Mouse (Mus musculus): ENCODE measurements around the gene Sgpl1.

Gene Sgpl1

DNA sequence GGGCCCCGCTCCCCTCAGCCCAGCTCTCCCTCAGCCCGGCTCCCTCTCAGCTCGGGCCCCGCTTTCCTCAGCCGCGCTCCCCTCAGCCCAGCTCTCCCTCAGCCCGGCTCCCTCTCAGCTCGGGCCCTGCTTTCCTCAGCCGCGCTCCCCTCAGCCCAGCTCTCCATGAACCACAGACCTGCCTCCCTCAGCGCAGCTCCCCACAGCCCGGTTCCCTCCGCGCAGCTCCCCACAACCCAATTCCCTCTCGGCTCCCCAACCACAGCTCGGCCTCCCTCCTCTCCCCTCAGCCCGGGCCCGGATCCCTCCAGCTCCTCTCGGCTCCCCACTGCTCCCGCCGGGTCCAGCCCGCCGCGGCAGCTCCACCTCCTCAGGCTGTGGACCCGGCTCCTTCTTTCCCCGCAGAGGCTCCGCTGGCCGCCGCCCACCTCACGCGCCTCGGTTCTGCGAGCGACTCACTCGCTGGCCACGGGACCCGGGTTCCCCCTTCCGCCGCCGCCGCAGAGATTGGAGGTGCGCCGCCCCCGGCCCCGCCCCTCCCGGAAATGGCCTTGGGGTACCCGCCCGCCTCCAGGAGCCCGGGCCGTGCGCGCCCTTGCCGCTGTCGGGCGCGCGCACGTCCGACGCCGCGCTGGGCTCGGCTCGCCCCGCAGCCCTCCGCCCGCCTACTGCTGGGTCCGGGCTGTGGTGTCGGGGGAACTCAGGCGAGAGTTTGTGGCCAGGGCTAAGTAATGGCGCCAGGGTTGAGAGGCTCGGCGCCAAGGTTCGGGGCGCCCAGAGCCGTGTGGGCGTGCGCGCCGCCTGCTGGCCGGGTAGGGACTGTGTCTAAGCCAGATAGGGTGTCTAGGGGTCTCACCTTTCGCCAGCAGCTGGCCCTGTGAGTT is at the start of gene Sgpl1:
Gene Sgpl1, minus strand, starts transcription at position 547 of the 884 bp plus-strand sequence.
- DNase-seq (ENCODE audit: low spot score) = peak; percentile 94

DNA sequence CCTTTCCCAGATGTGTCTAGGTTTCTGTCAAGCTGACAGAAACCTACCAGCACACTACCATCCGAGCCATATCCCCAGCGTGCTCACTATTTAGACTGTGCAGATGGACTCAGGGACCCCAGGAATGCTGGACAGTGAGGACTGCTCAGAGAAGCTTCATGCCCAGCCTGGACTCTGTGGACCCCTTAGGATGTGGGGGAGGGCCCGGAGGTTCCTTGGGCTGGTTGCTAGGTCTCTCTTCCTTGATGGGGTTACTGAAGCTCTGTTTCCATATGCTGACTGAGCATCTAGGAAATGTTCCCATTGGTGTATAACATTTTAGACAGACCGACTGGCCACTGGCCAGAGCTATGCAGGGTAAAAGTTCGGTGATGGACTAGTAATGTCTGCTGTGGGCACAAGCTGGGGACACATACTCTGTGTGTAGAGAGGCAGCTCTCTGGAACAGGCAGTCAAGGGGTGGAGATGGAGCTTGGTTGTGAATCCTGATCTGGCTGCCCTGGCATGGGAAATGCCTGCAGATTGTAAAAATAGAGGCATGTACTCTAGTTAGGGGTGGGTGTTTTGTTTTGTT is 48.3 kb upstream of the Sgpl1 start:
- DNase-seq (ENCODE audit: low spot score) = no peak

GRCm38 (mm10) chr10:61195216-61195615 is 47.7 kb upstream of the Sgpl1 start:
- no peak for DNase-seq (ENCODE audit: low spot score)

- DNase-seq (ENCODE audit: low spot score) = no peak
Observed at GRCm38 (mm10) chr10:61194611-61195010, 47.1 kb upstream of the Sgpl1 start.

- DNase-seq (ENCODE audit: low spot score) = no peak
Observed at GRCm38 (mm10) chr10:61188010-61188409, 40.5 kb upstream of the Sgpl1 start.

- no peak for DNase-seq (ENCODE audit: low spot score)
Observed at GRCm38 (mm10) chr10:61187001-61187400, 39.5 kb upstream of the Sgpl1 start.

GRCm38 (mm10) chr10:61179927-61180326 is 32.4 kb upstream of the Sgpl1 start:
- no peak for DNase-seq (ENCODE audit: low spot score)

DNA sequence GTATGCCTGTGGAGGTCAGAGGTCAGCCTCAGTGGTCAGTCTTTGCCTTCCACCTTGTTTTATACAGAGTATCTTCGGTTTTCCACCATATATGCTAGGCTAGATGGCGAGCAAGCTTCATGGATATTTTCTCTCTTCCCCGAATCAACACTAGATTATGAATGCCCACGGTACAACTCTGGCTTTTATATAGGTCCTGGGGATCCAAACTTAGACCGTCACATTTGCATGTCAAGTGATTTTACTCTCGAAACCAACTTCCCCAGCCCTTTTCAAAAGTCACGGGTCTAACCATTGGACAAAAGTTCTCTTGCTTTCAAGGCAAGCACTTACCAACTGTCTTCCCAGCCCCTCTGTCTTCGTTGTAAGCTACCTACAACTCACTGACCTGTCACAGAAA is 31.2 kb upstream of the Sgpl1 start:
- DNase-seq (ENCODE audit: low spot score) = no peak

DNA sequence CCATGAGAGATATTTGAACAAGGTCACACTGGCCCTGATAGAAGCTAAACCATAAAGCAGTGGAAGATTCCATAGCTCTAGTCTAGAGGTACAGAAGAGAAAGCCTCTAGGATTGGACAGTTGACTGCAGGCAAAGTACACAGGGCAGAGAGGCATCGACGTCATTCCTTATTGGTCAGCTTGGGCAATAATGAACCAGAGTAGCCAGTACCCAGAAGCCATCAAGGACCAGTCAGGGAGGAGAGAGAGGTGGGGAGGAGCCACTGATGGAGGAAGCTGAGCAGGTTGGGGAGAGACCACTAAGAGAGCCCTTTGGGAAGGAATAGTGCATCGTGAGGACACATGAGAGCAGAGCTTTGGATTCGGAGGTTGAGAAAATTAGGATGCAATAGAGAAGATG is 30.2 kb upstream of the Sgpl1 start:
- no peak for DNase-seq (ENCODE audit: low spot score)

- DNase-seq (ENCODE audit: low spot score) = no peak
Observed at GRCm38 (mm10) chr10:61176221-61176790, 28.8 kb upstream of the Sgpl1 start.

DNA sequence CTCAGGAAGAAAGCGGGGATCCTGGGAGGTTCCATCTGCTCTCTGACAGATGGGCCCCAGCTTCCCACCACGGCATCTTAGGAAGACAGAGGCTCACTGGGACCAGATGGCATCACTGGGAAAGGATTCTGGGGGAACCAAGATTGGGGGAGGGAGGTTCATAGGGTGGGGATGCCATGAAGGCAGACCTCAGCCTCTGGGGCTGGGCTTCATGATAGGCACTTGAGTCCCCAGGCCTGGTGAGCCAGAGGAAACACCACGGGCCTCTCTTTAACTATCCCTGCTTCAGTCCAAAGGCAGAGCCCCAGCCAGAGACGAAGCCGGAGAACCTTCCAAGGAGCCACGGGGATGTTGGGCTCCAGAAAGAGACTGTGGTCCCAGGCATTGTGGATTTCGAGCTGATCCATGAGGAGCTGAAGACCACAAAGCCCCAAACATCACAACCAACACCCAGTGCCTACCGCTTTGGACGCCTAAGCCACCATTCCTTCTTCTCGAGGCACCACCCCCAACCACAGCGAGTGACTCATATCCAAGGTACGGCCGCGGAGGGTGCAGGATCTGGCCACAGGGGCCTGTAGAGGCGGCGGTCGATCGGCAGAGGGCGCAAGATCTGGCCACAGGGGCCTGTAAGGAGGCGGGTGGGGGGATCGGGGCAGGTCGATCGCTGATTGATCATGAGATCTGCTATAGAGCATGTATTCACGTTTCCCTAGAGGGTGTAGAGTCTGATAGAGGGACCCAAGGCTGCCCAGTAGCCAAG is 28.1 kb upstream of the Sgpl1 start:
- peak; percentile 29 for DNase-seq (ENCODE audit: low spot score)

DNA sequence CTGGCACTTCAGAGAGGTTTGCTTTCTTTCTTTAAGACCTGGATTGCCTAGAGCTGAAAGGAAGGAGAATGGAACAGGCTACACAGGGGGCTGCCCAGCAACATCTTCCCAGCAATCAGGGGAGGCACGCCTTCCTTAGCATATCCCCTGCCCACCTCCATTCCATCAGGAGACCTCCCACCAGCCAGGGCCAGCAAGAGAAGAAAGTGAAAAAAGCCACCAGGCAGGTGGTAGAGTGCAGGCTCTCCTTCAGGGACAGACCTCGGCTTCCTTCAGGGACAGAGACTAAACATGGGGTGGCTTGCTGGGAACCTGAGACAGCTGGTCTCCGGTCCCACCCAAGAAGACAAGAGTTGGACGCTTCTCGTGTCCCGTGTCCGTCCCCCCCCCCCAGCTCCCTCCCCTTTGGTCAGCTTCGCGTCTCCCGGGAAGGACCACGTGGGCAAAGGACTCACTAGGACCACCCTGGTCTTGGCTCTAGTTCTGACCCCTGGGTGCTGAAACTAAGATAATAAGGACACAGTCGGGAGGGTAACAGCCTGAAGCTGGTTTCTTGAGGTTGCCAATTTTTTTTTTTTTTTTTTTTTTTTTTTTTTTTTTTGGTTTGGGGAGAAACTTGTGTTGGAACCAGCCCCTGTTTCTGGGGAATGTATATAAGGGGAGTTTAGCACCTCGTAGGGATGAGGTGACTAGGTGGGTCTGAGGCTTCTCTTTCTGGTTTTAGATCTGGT is 27.4 kb upstream of the Sgpl1 start:
- DNase-seq (ENCODE audit: low spot score) = no peak

GRCm38 (mm10) chr10:61172496-61172895 is 25.0 kb upstream of the Sgpl1 start:
- no peak for DNase-seq (ENCODE audit: low spot score)

DNA sequence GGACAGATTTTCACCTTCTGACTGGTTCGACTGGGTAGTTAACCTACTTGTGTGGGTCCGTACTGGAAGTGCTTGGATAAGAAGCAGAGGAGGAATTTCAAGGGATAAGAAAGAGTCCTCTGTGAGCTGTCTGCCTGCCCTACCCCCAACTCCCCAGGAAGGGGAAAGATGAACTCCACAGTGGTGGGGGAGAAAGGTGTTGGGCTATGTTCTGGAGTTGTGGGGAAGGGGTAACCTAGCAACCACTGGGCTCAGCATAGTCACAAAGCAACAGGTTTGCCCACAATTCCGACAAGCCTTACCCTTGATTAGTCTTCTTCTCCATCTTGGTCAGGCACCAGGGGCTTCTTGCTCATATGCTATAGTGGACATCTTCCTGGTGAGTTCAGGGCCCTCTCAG is 24.2 kb upstream of the Sgpl1 start, which contains the start of gene Tbata:
Gene Tbata, plus strand, starts transcription at position 301 of the 400 bp plus-strand sequence.
- no peak for DNase-seq (ENCODE audit: low spot score)

- no peak for DNase-seq (ENCODE audit: low spot score)
Observed at GRCm38 (mm10) chr10:61168393-61168792, 20.9 kb upstream of the Sgpl1 start.

DNA sequence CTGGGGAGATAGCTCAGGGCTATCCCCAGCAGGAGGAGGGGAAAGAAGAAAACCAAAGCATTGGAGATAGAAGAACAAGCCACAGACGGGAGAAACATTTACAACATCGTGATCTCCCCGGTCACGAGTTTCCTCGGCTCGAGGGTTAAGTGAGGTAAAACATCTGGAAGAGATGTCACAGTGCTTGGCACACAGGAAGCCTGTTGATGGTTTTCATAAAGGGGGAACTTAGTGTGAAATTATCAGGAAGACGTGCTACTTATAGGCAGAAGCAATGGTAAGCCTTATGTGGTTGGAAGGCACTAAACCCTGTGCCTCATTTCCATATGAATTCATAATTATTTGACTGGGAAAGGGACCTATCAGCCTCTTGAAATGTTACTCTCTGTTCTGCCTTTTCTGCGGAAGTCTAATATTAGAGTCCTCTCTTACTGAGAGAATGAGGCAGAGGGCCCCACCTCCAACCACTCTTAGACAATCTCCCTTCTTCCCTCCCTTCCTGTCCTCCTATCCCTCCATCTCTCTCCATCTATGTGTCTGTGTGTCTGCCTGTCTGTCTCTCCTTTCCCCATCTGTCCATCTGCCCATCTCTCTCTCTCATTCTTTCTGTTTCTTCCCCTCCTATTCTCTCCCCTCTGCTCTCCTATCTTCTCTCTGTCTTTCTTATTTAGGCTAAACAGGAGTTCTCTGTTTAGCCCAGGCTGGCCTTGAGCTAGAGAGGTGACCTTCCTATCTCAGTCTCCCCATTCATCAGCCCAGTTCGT is 20.0 kb upstream of the Sgpl1 start:
- DNase-seq (ENCODE audit: low spot score) = no peak

GRCm38 (mm10) chr10:61162366-61162765 is 14.9 kb upstream of the Sgpl1 start:
- DNase-seq (ENCODE audit: low spot score) = peak; percentile 48

- DNase-seq (ENCODE audit: low spot score) = no peak
Observed at GRCm38 (mm10) chr10:61160671-61161070, 13.2 kb upstream of the Sgpl1 start.

- DNase-seq (ENCODE audit: low spot score) = peak; percentile 51
Observed at GRCm38 (mm10) chr10:61160089-61160488, 12.6 kb upstream of the Sgpl1 start.

- no peak for DNase-seq (ENCODE audit: low spot score)
Observed at GRCm38 (mm10) chr10:61158594-61158993, 11.1 kb upstream of the Sgpl1 start.

- DNase-seq (ENCODE audit: low spot score) = no peak
Observed at GRCm38 (mm10) chr10:61156453-61156852, 8.9 kb upstream of the Sgpl1 start.

Measured in yolk sac, embryonic 10.5 days (tissue).